Mouse (Mus musculus) layer of hippocampus, postnatal 14 days (tissue): ENCODE results near the gene Lgr6. TPM values are rescaled to one million over a fixed set of nuclear protein-coding genes. Genes with fewer than 3 reads are reported as not detected.

Experiments used
- DNase-seq, 2 experiments: peaks; one replicate each; pipeline ENCODE4 v3.0.0; 2021 to 2022; ENCODE audit warnings: low spot score in 2 of 2, mixed read lengths in 1 of 2
- total RNA-seq, 2 experiments: library from RNA; stranded (reverse); gene quantifications; 2 replicates each; pipeline ENCODE4 v1.2.3; 2021

The Lgr6 gene
- total RNA-seq, 2 experiments from 2014 or later, result 1.6 to 2.5 TPM

GRCm38 (mm10) chr1:135019087-135019774 lies 85.8 kb downstream of the Lgr6 start:
- peak in 1 of 2 experiments; percentile 26 for DNase-seq

- no peak for DNase-seq
Observed at GRCm38 (mm10) chr1:135017656-135018015, 87.4 kb downstream of the Lgr6 start.

GRCm38 (mm10) chr1:135016907-135017655 lies 88.0 kb downstream of the Lgr6 start:
- DNase-seq, result no peak

- DNase-seq, result no peak
Observed at GRCm38 (mm10) chr1:135014921-135015445, 90.1 kb downstream of the Lgr6 start.

- peak in 1 of 2 experiments; percentile 41 for DNase-seq
Observed at GRCm38 (mm10) chr1:135012472-135012871, 92.6 kb downstream of the Lgr6 start.

- DNase-seq, result no peak
Observed at GRCm38 (mm10) chr1:135011912-135012311, 93.2 kb downstream of the Lgr6 start.

GRCm38 (mm10) chr1:135009833-135010232 lies 95.2 kb downstream of the Lgr6 start:
- DNase-seq, result no peak

- DNase-seq, result no peak
Observed at GRCm38 (mm10) chr1:135005696-135006095, 99.4 kb downstream of the Lgr6 start.

GRCm38 (mm10) chr1:135003346-135003745 lies 101.7 kb downstream of the Lgr6 start:
- no peak for DNase-seq

GRCm38 (mm10) chr1:135000527-135000926 lies 104.5 kb downstream of the Lgr6 start:
- DNase-seq, result no peak

- DNase-seq, result no peak
Observed at GRCm38 (mm10) chr1:134998231-134998630, 106.8 kb downstream of the Lgr6 start.

- DNase-seq, result no peak
Observed at GRCm38 (mm10) chr1:134997568-134997967, 107.5 kb downstream of the Lgr6 start.

- DNase-seq, result no peak
Observed at GRCm38 (mm10) chr1:134996471-134996870, 108.6 kb downstream of the Lgr6 start.

GRCm38 (mm10) chr1:134995954-134996353 lies 109.1 kb downstream of the Lgr6 start:
- DNase-seq, result no peak

- DNase-seq, result no peak
Observed at GRCm38 (mm10) chr1:134995437-134995836, 109.6 kb downstream of the Lgr6 start.

GRCm38 (mm10) chr1:134994739-134995138 lies 110.3 kb downstream of the Lgr6 start:
- no peak for DNase-seq

GRCm38 (mm10) chr1:134992046-134992645 lies 112.9 kb downstream of the Lgr6 start:
- no peak for DNase-seq

- peak; percentile 79 to 90 for DNase-seq
Observed at GRCm38 (mm10) chr1:134989372-134989771, 115.7 kb downstream of the Lgr6 start.

GRCm38 (mm10) chr1:134987962-134988341 lies 117.1 kb downstream of the Lgr6 start:
- no peak for DNase-seq

GRCm38 (mm10) chr1:134987173-134987961 lies 117.7 kb downstream of the Lgr6 start:
- DNase-seq, result peak in 1 of 2 experiments; percentile 37

- no peak for DNase-seq
Observed at GRCm38 (mm10) chr1:134972920-134973319, 132.2 kb downstream of the Lgr6 start.
